11 mouse cellular contexts compared by ENCODE assay signal in genomic region chr5:65919326-65919725, GRCm38 (mm10). TPM values are rescaled to one million over a fixed set of nuclear protein-coding genes. Genes with fewer than 3 reads are reported as not detected.
DNase-seq lines count a peak whose midpoint lies in the region; ATAC-seq lines count a peak whose summit lies in the region.
"Had no signal": no experiment of that assay in that cellular context is flagged by ENCODE, and none has a peak within 500 bp of the region (broad histone marks: within the 10 kb centered on the region; RNA-seq: fewer than 3 reads in every experiment).

No protein-coding gene starts in this region.

- H3K9me3 ChIP-seq in limb, embryonic 12.5 days, result no peaks in the 10 kb centered on the region
- no peaks in the 10 kb centered on the region for H3K9me3 ChIP-seq in limb, embryonic 10.5 days (replicated peaks)
- H3K9me3 ChIP-seq in forebrain, embryonic 13.5 days (replicated peaks), result no peaks in the 10 kb centered on the region

- no peaks in the 10 kb centered on the region for H3K36me3 ChIP-seq in limb, embryonic 12.5 days
- H3K36me3 ChIP-seq in limb, embryonic 10.5 days, result no peaks in the 10 kb centered on the region
- no peaks in the 10 kb centered on the region for H3K36me3 ChIP-seq in forebrain, embryonic 13.5 days (ENCODE audit: poor library complexity, severe bottlenecking)

- WGBS in limb, embryonic 12.5 days, result 83% methylated on average over 12 of the region's 12 CpGs
- 87% methylated on average over 12 of the region's 12 CpGs for WGBS in limb, embryonic 10.5 days
- WGBS in forebrain, embryonic 13.5 days, result 90% methylated on average over 12 of the region's 12 CpGs

- H3K4me1 ChIP-seq in limb, embryonic 12.5 days (replicated peaks), result peaks cover 12% of the 10 kb centered on the region
- H3K4me1 ChIP-seq in limb, embryonic 10.5 days, result peaks cover 12% of the 10 kb centered on the region
- peaks cover 10% of the 10 kb centered on the region for H3K4me1 ChIP-seq in forebrain, embryonic 13.5 days

- no peak for ATAC-seq in limb, embryonic 12.5 days (ENCODE audit: insufficient number of reproducible peaks, insufficient read depth, low FRiP score, low TSS enrichment, low read depth)
- peak; percentile 61 for ATAC-seq in CD4-positive, CD25-positive, alpha-beta regulatory T cell, adult 4 months
- ATAC-seq in forebrain, embryonic 13.5 days, result no peak

- no peak overlapping the region for H3K4me3 ChIP-seq in limb, embryonic 12.5 days (replicated peaks)
- no peak overlapping the region for H3K4me3 ChIP-seq in limb, embryonic 10.5 days
- no peak overlapping the region for H3K4me3 ChIP-seq in forebrain, embryonic 13.5 days

- H3K4me2 ChIP-seq in limb, embryonic 12.5 days, result no peak overlapping the region
- no peak overlapping the region for H3K4me2 ChIP-seq in forebrain, embryonic 13.5 days

- no peaks in the 10 kb centered on the region for H3K27me3 ChIP-seq in limb, embryonic 12.5 days
- H3K27me3 ChIP-seq in limb, embryonic 10.5 days (ENCODE audit: low read depth, poor library complexity, severe bottlenecking), result no peaks in the 10 kb centered on the region
- H3K27me3 ChIP-seq in forebrain, embryonic 13.5 days, result no peaks in the 10 kb centered on the region

- DNase-seq in limb, embryonic 10.5 days (ENCODE audit: low spot score), result no peak
- DNase-seq in natural killer cell, adult 2 months (ENCODE audit: low spot score in 2 of 2), result peak; percentile 65 to 72
- no peak for DNase-seq in layer of hippocampus, adult 8-10 months (ENCODE audit: low spot score in 2 of 2)
- DNase-seq in frontal cortex, postnatal 36 days (ENCODE audit: low spot score in 2 of 2), result no peak
- DNase-seq: kidney, adult 9 months; lung, postnatal 14 days had no signal

- H3K9ac ChIP-seq in limb, embryonic 12.5 days (replicated peaks), result no peak overlapping the region
- H3K9ac ChIP-seq in forebrain, embryonic 13.5 days, result no peak overlapping the region

- H3K27ac ChIP-seq in limb, embryonic 12.5 days, result peak overlapping the region; percentile 17; the same call in 1 of the 2 replicates
- H3K27ac ChIP-seq in limb, embryonic 10.5 days, result no peak overlapping the region
- H3K27ac ChIP-seq in forebrain, embryonic 13.5 days, result peak overlapping the region; percentile 10; the same call in 1 of the 2 replicates

RNA-seq across cellular contexts. Expression of gene Chrna9, which starts 15.4 kb away (rescaled TPM):
- polyA plus RNA-seq in limb, embryonic 12.5 days (2016; fragmentation: Nextera tagmentation; extraction: Ambion mirVana), result 0.40 and 0.49 TPM in 2 replicates
- 0.23 TPM in 1 of 2 replicates, not detected in the other for polyA plus RNA-seq in limb, embryonic 10.5 days (2016; fragmentation: Nextera tagmentation; extraction: Ambion mirVana)
- 1 to 10 TPM; 2.0 to 2.1 TPM for polyA plus RNA-seq in CD4-positive, CD25-positive, alpha-beta regulatory T cell, adult 4 months (2017; shearing (Covaris generic))
- not detected in 2 replicates for polyA plus RNA-seq in forebrain, embryonic 13.5 days (2015; fragmentation: Nextera tagmentation; extraction: Ambion mirVana)
- not detected for total RNA-seq in layer of hippocampus, adult 8-10 months (2022)
- total RNA-seq: left cerebral cortex, postnatal 14 days had no signal
- polyA plus RNA-seq: heart, embryonic 14.5 days had no signal

RNA-seq across cellular contexts. Expression of gene Rhoh, which starts 58.3 kb away (rescaled TPM):
- 0.46 and 0.59 TPM in 2 replicates for polyA plus RNA-seq in limb, embryonic 12.5 days (2016; fragmentation: Nextera tagmentation; extraction: Ambion mirVana)
- 0.16 and 0.19 TPM in 2 replicates for polyA plus RNA-seq in limb, embryonic 10.5 days (2016; fragmentation: Nextera tagmentation; extraction: Ambion mirVana)
- 100 to 1,000 TPM; 342 to 463 TPM for polyA plus RNA-seq in CD4-positive, CD25-positive, alpha-beta regulatory T cell, adult 4 months (2017; shearing (Covaris generic))
- 0.29 and 0.32 TPM in 2 replicates for polyA plus RNA-seq in forebrain, embryonic 13.5 days (2015; fragmentation: Nextera tagmentation; extraction: Ambion mirVana)
- total RNA-seq in layer of hippocampus, adult 8-10 months (2022), result 1 to 10 TPM in 3 of 4 experiments, under 1 TPM in 1; 0.94 to 3.7 (median 1.8) TPM

Comparison
In these comparisons a context has a peak if more than half of its experiments do, and no peak if none do; other contexts are left out.
1. DNase-seq: peak in natural killer cell, adult 2 months (2 of 2); none in limb, embryonic 10.5 days (single experiment), layer of hippocampus, adult 8-10 months (0 of 2) and frontal cortex, postnatal 36 days (0 of 2).
2. RNA of gene Rhoh, which starts 58.3 kb away (polyA plus RNA-seq): 342 to 463 TPM in CD4-positive, CD25-positive, alpha-beta regulatory T cell, adult 4 months; 0.46 to 0.59 TPM in limb, embryonic 12.5 days, 0.29 to 0.32 TPM in forebrain, embryonic 13.5 days and 0.16 to 0.19 TPM in limb, embryonic 10.5 days; every median in the first group is over 100 times any median in the second.